ENCODE assay signal across 10 mouse cellular contexts in the genomic region with DNA sequence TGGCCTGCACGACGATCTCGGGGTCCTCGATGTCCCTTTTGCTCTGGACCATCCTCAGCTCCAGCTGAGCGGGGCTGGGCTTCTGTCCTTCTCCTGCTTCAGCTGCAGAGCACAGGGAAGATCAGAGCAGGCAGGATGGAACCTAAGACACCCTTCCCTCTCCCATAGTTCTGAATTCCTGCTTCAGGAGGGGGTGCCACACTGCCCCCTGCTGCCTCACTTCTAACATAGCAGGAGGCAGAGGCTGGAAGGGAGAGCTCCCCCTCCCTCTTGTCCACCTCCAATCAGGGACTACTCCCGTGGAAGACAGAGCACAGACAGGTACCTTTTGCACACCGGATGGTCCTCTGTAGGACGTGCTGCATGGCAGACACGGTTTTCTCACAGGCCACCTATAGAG. TPM values are rescaled to one million over a fixed set of nuclear protein-coding genes. Genes with fewer than 3 reads are reported as not detected.
DNase-seq lines count a peak whose midpoint lies in the region; ATAC-seq and TF ChIP-seq lines count a peak whose summit lies in the region.
"Had no signal": no experiment of that assay in that cellular context is flagged by ENCODE, and none has a peak within 500 bp of the region (broad histone marks: within the 10 kb centered on the region; RNA-seq: fewer than 3 reads in every experiment).

No protein-coding gene starts in this region.

- no peaks in the 10 kb centered on the region; the same call in 1 of the 2 replicates for H3K4me1 ChIP-seq in heart, adult 2 months (ENCODE audit: control insufficient read depth, insufficient read depth, low read length)
- no peaks in the 10 kb centered on the region for H3K4me1 ChIP-seq in heart, embryonic 11.5 days (ENCODE audit: control insufficient read depth, insufficient read depth, low read length)
- H3K4me1 ChIP-seq in intestine, embryonic 16.5 days (ENCODE audit: control insufficient read depth, insufficient read depth, low read length): no peaks in the 10 kb centered on the region
- H3K4me1 ChIP-seq: limb, embryonic 13.5 days had no signal

- TF ChIP-seq POLR2A in heart, adult 2 months (IDR thresholded peaks at IDR 0.05; ENCODE audit: insufficient read depth, low read depth, low read length): no peak
- no peak for TF ChIP-seq POLR2A in brain, embryonic 14.5 days (IDR thresholded peaks at IDR 0.05; ENCODE audit: borderline replicate concordance, extremely low read depth, insufficient read depth, insufficient read length, poor library complexity, severe bottlenecking)

- no peaks in the 10 kb centered on the region for H3K9me3 ChIP-seq in heart, embryonic 11.5 days (replicated peaks; ENCODE audit: control insufficient read depth, low read length)
- H3K9me3 ChIP-seq in intestine, embryonic 16.5 days (ENCODE audit: control insufficient read depth, low read length): no peaks in the 10 kb centered on the region
- H3K9me3 ChIP-seq: limb, embryonic 13.5 days had no signal

- H3K9ac ChIP-seq in heart, adult 2 months (ENCODE audit: low read depth, low read length): no peak overlapping the region
- no peak overlapping the region for H3K9ac ChIP-seq in heart, embryonic 11.5 days (ENCODE audit: low read depth, low read length)
- no peak overlapping the region for H3K9ac ChIP-seq in intestine, embryonic 16.5 days (ENCODE audit: low read depth, low read length)
- H3K9ac ChIP-seq: limb, embryonic 13.5 days had no signal

- TF ChIP-seq CTCF in heart, adult 2 months (IDR thresholded peaks at IDR 0.05): peak; percentile 79
- TF ChIP-seq CTCF in brain, embryonic 14.5 days (IDR thresholded peaks at IDR 0.05; ENCODE audit: borderline replicate concordance, extremely low read depth, insufficient read depth, insufficient read length): peak; percentile 81

- H3K27ac ChIP-seq in heart, adult 2 months: no peak overlapping the region
- H3K27ac ChIP-seq in heart, embryonic 11.5 days (ENCODE audit: low read depth, low read length): no peak overlapping the region
- H3K27ac ChIP-seq in intestine, embryonic 16.5 days (ENCODE audit: low read length): no peak overlapping the region
- H3K27ac ChIP-seq: limb, embryonic 13.5 days had no signal

- H3K79me2 ChIP-seq in heart, adult 2 months (replicated peaks; ENCODE audit: control insufficient read depth, insufficient read depth, low read length): no peaks in the 10 kb centered on the region

- 70% methylated on average over 9 of the region's 9 CpGs for WGBS in heart, adult 2 months
- 66% methylated on average over 9 of the region's 9 CpGs for WGBS in heart, embryonic 11.5 days (ENCODE audit: insufficient replicate concordance)
- 67% methylated on average over 9 of the region's 9 CpGs for WGBS in intestine, embryonic 16.5 days

- H3K4me3 ChIP-seq in heart, adult 2 months: no peak overlapping the region
- H3K4me3 ChIP-seq in heart, embryonic 11.5 days (ENCODE audit: low read depth, low read length): no peak overlapping the region
- no peak overlapping the region for H3K4me3 ChIP-seq in intestine, embryonic 16.5 days (ENCODE audit: low read length)
- H3K4me3 ChIP-seq: limb, embryonic 13.5 days had no signal

- intact Hi-C loops in heart, adult 2 months (cut with DNase I): loop anchor here (2.0 kb wide), 1 partner anchor 46 kb away; no protein-coding TSS in a partner anchor

- no peaks in the 10 kb centered on the region for H3K27me3 ChIP-seq in heart, adult 2 months (ENCODE audit: control insufficient read depth, insufficient read depth, low read length)
- no peaks in the 10 kb centered on the region for H3K27me3 ChIP-seq in heart, embryonic 11.5 days (ENCODE audit: control insufficient read depth, insufficient read depth, low read length)
- no peaks in the 10 kb centered on the region for H3K27me3 ChIP-seq in intestine, embryonic 16.5 days (replicated peaks; ENCODE audit: control insufficient read depth, insufficient read depth, low read length)
- H3K27me3 ChIP-seq: limb, embryonic 13.5 days had no signal

- no peak for DNase-seq in heart, adult 2 months
- DNase-seq in retina, postnatal 1 day: peak; percentile 47
- no peak for DNase-seq in retina, embryonic 14.5 days (ENCODE audit: low spot score)
- DNase-seq in brain, embryonic 14.5 days (ENCODE audit: low read depth): peak; percentile 14
- peak; percentile 48 for DNase-seq in naive thymus-derived CD4-positive, alpha-beta T cell, adult 2 months (ENCODE audit: low read depth)
- DNase-seq: adrenal gland, postnatal 10 days had no signal

- TF ChIP-seq EP300 in heart, adult 2 months (IDR thresholded peaks at IDR 0.05; ENCODE audit: insufficient read depth, low read depth, low read length): no peak

- H3K4me2 ChIP-seq in heart, embryonic 11.5 days: no peak overlapping the region
- H3K4me2 ChIP-seq in intestine, embryonic 16.5 days (ENCODE audit: low read depth, low read length): no peak overlapping the region
- H3K4me2 ChIP-seq: limb, embryonic 13.5 days had no signal

- ATAC-seq in heart, embryonic 11.5 days (replicated peaks; ENCODE audit: insufficient number of reproducible peaks, low FRiP score, low TSS enrichment): no peak
- no peak for ATAC-seq in cerebellum, adult (ENCODE audit: insufficient number of reproducible peaks, low FRiP score, low TSS enrichment)
- no peak; the same call in 1 of the 2 replicates for ATAC-seq in intestine, embryonic 16.5 days

- no peaks in the 10 kb centered on the region for H3K36me3 ChIP-seq in heart, adult 2 months (ENCODE audit: control insufficient read depth, insufficient read depth, low read length)
- no peaks in the 10 kb centered on the region; the same call in 1 of the 2 replicates for H3K36me3 ChIP-seq in heart, embryonic 11.5 days (ENCODE audit: control insufficient read depth, insufficient read depth, low read length)
- peaks cover 3% of the 10 kb centered on the region; the same call in 1 of the 2 replicates for H3K36me3 ChIP-seq in intestine, embryonic 16.5 days (ENCODE audit: control insufficient read depth, insufficient read depth, low read length)

RNA-seq across cellular contexts. Expression of a gene that starts 15.3 kb away (rescaled TPM):
- total RNA-seq in heart, adult 2 months (2021): 10 to 100 TPM; 23.0 to 25.1 TPM
- polyA plus RNA-seq in heart, adult 2 months (2012; rRNA removed): 21.4 and 25.2 TPM in 2 replicates
- 122 and 123 TPM in 2 replicates for polyA plus RNA-seq in heart, embryonic 11.5 days (2014; fragmentation: Nextera tagmentation; extraction: Ambion mirVana)
- polyA plus RNA-seq in brain, embryonic 14.5 days (2012; rRNA removed): 53.5 and 72.9 TPM in 2 replicates
- 288 and 325 TPM in 2 replicates for polyA plus RNA-seq in intestine, embryonic 16.5 days (2015; fragmentation: Nextera tagmentation; extraction: Ambion mirVana)

RNA-seq across cellular contexts. Expression of a gene that starts 24.0 kb away (rescaled TPM):
- 10 to 100 TPM; 12.1 to 12.4 TPM for total RNA-seq in heart, adult 2 months (2021)
- 10.1 and 14.2 TPM in 2 replicates for polyA plus RNA-seq in heart, adult 2 months (2012; rRNA removed)
- polyA plus RNA-seq in heart, embryonic 11.5 days (2014; fragmentation: Nextera tagmentation; extraction: Ambion mirVana): 4.2 and 4.3 TPM in 2 replicates
- 13.8 and 26.2 TPM in 2 replicates for polyA plus RNA-seq in brain, embryonic 14.5 days (2012; rRNA removed)
- polyA plus RNA-seq in intestine, embryonic 16.5 days (2015; fragmentation: Nextera tagmentation; extraction: Ambion mirVana): 35.9 and 39.9 TPM in 2 replicates

RNA-seq across cellular contexts. Expression of a gene that starts 28.0 kb away (rescaled TPM):
- 10 to 100 TPM; 88.8 to 94.4 TPM for total RNA-seq in heart, adult 2 months (2021)
- polyA plus RNA-seq in heart, adult 2 months (2012; rRNA removed): 51.3 and 91.5 TPM in 2 replicates
- 176 and 204 TPM in 2 replicates for polyA plus RNA-seq in heart, embryonic 11.5 days (2014; fragmentation: Nextera tagmentation; extraction: Ambion mirVana)
- polyA plus RNA-seq in brain, embryonic 14.5 days (2012; rRNA removed): 211 and 385 TPM in 2 replicates
- polyA plus RNA-seq in intestine, embryonic 16.5 days (2015; fragmentation: Nextera tagmentation; extraction: Ambion mirVana): 252 and 268 TPM in 2 replicates

Comparison
In these comparisons a context has a peak if more than half of its experiments do, and no peak if none do; other contexts are left out.
1. DNase-seq: peak in retina, postnatal 1 day (single experiment), brain, embryonic 14.5 days (single experiment) and naive thymus-derived CD4-positive, alpha-beta T cell, adult 2 months (single experiment); none in heart, adult 2 months (0 of 2) and retina, embryonic 14.5 days (single experiment).